Mouse (Mus musculus): Measurements from ENCODE around the gene Il10rb. TPM values are rescaled to one million over a fixed set of nuclear protein-coding genes. Genes with fewer than 3 reads are reported as not detected.

Gene Il10rb
- total and polyA plus RNA-seq, 3 experiments: 32.1 to 37.9 (median 36.1) TPM

DNA sequence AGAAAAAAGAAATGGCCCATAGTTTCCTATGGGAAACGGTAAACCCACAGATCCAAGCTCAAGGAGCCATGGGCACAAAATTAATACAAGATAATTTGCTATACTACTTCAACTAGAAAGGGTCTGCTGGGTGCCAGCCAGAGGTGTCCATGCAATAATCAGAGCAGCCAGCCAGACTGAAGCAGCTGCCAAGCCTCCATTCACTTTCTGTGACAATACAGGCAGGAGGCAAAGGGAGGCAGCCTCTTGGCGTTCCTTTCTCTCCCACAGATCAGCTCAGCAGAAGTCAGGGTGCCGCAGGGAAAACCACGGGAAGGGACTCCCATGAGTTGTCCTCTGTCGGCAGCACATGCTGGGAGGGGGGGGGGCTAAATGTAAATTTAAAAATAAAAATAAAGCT, 53.0 kb downstream of the Il10rb start:
- peaks cover 8% of the 10 kb centered on the region for H3K9me3 ChIP-seq (replicated peaks; ENCODE audit: low read length)
- no peaks in the 10 kb centered on the region for H3K79me2 ChIP-seq (replicated peaks; ENCODE audit: control insufficient read depth, extremely low read depth, insufficient read depth, poor library complexity, severe bottlenecking)
- H3K27ac ChIP-seq (ENCODE audit: insufficient read depth, low read depth): no peak overlapping the region
- H3K4me1 ChIP-seq (ENCODE audit: control insufficient read depth in 1 of 2, insufficient read depth in 2 of 2): peaks cover 13 to 63% of the 10 kb centered on the region in 2 experiments
- no peak overlapping the region for H3K4me2 ChIP-seq (ENCODE audit: insufficient read depth, low read depth, poor library complexity, severe bottlenecking)
- no peaks in the 10 kb centered on the region for H3K27me3 ChIP-seq (replicated peaks)
- H3K9ac ChIP-seq (ENCODE audit: insufficient read depth, low read depth): no peak overlapping the region
- peaks cover 0 to 6% of the 10 kb centered on the region in 2 experiments for H3K36me3 ChIP-seq (replicated peaks in 1 of 2; ENCODE audit: control insufficient read depth in 1 of 2, insufficient read depth in 1 of 2, low read length in 1 of 2)
- dilution Hi-C loops (cut with MboI; ENCODE audit: extremely low pct_ligation_motif_present, extremely low pct_unique_long_range_greater_than_20kb, low sequenced_read_pairs) (no loop called here), in situ Hi-C loops (cut with MboI; ENCODE audit: low pct_ligation_motif_present, low pct_unique_long_range_greater_than_20kb, low sequenced_read_pairs) (no loop called here)
- TF ChIP-seq POLR2A (IDR thresholded peaks at IDR 0.05; ENCODE audit: low read depth, low read length) (no peak), CTCF (conservative IDR thresholded peaks at IDR 0.05 in 1 of 2, IDR thresholded peaks at IDR 0.05 in 1 of 2; ENCODE audit: low read depth in 2 of 2, low read length in 2 of 2) (no peak)
- no peak for DNase-seq (ENCODE audit: extremely low read depth)
- no peak overlapping the region for H3K4me3 ChIP-seq (replicated peaks in 1 of 3; ENCODE audit: low read depth in 2 of 3, low read length in 2 of 3, poor library complexity in 1 of 3)

GRCm38 (mm10) chr16:91459396-91459795, 53.4 kb downstream of the Il10rb start:
- no peak overlapping the region for H3K27ac ChIP-seq (ENCODE audit: insufficient read depth, low read depth)
- DNase-seq (ENCODE audit: extremely low read depth): peak; percentile 74
- H3K9me3 ChIP-seq (replicated peaks; ENCODE audit: low read length): peaks cover 8% of the 10 kb centered on the region
- H3K9ac ChIP-seq (ENCODE audit: insufficient read depth, low read depth): no peak overlapping the region
- H3K79me2 ChIP-seq (replicated peaks; ENCODE audit: control insufficient read depth, extremely low read depth, insufficient read depth, poor library complexity, severe bottlenecking): no peaks in the 10 kb centered on the region
- H3K4me2 ChIP-seq (ENCODE audit: insufficient read depth, low read depth, poor library complexity, severe bottlenecking): no peak overlapping the region
- H3K27me3 ChIP-seq (replicated peaks): no peaks in the 10 kb centered on the region
- no peak overlapping the region for H3K4me3 ChIP-seq (replicated peaks in 1 of 3; ENCODE audit: low read depth in 2 of 3, low read length in 2 of 3, poor library complexity in 1 of 3)
- dilution Hi-C loops (cut with MboI; ENCODE audit: extremely low pct_ligation_motif_present, extremely low pct_unique_long_range_greater_than_20kb, low sequenced_read_pairs): no loop called here
- in situ Hi-C loops (cut with MboI; ENCODE audit: low pct_ligation_motif_present, low pct_unique_long_range_greater_than_20kb, low sequenced_read_pairs): no loop called here
- TF ChIP-seq BHLHE40 (IDR thresholded peaks at IDR 0.05; ENCODE audit: low read depth, low read length) (peak; percentile 73), IRF4 (IDR thresholded peaks at IDR 0.05; ENCODE audit: low read depth, low read length) (peak; percentile 65; the same call in 1 of the 2 replicates), TCF12 (IDR thresholded peaks at IDR 0.05; ENCODE audit: low read depth, low read length) (peak; percentile 71), USF2 (conservative IDR thresholded peaks at IDR 0.05; ENCODE audit: low read depth, low read length) (no peak), MYC (IDR thresholded peaks at IDR 0.05; ENCODE audit: low read depth, low read length) (no peak), EP300 (IDR thresholded peaks at IDR 0.05; ENCODE audit: low read length) (peak; percentile 75), ETS1 (conservative IDR thresholded peaks at IDR 0.05; ENCODE audit: low read depth, low read length) (peak; percentile 55)
- peaks cover 0 to 6% of the 10 kb centered on the region in 2 experiments for H3K36me3 ChIP-seq (replicated peaks in 1 of 2; ENCODE audit: control insufficient read depth in 1 of 2, insufficient read depth in 1 of 2, low read length in 1 of 2)
- peaks cover 13 to 64% of the 10 kb centered on the region in 2 experiments for H3K4me1 ChIP-seq (ENCODE audit: control insufficient read depth in 1 of 2, insufficient read depth in 2 of 2)

DNA sequence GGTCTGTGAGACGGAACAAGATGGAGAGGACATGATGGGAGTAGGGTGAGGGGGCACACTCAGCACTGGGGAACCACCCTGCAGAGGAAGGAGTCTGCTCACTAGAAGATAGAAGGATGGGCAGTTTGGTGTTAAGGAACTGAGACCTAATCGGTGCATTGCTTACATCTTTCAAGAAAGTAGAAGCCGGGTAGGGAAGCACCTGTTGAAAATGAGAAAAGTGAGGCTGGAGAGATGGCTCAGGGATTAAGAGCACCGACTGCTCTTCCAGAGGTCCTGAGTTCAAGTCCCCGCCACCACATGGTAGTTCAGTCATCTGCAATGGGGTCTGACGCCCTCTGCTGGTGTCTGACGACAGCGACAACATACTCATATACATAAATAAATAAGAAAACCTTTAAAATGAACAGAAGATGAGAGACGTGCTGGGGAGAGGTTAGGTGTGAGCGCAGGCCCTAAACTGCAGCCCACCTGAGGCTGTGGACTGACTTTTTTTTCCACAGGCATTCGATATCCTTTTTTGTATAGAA, 53.9 kb downstream of the Il10rb start:
- DNase-seq (ENCODE audit: extremely low read depth): peak; percentile 84
- Histone ChIP-seq H3K27ac (ENCODE audit: insufficient read depth, low read depth) (no peak overlapping the region), H3K9me3 (replicated peaks; ENCODE audit: low read length) (peaks cover 8% of the 10 kb centered on the region), H3K4me2 (ENCODE audit: insufficient read depth, low read depth, poor library complexity, severe bottlenecking) (no peak overlapping the region), H3K36me3 (replicated peaks in 1 of 2; ENCODE audit: control insufficient read depth in 1 of 2, insufficient read depth in 1 of 2, low read length in 1 of 2) (peaks cover 0 to 6% of the 10 kb centered on the region in 2 experiments), H3K9ac (ENCODE audit: insufficient read depth, low read depth) (no peak overlapping the region), H3K4me3 (replicated peaks in 1 of 3; ENCODE audit: low read depth in 2 of 3, low read length in 2 of 3, poor library complexity in 1 of 3) (no peak overlapping the region), H3K79me2 (replicated peaks; ENCODE audit: control insufficient read depth, extremely low read depth, insufficient read depth, poor library complexity, severe bottlenecking) (no peaks in the 10 kb centered on the region), H3K4me1 (ENCODE audit: control insufficient read depth in 1 of 2, insufficient read depth in 2 of 2) (peaks cover 13 to 64% of the 10 kb centered on the region in 2 experiments), H3K27me3 (replicated peaks) (no peaks in the 10 kb centered on the region)
- dilution Hi-C loops (cut with MboI; ENCODE audit: extremely low pct_ligation_motif_present, extremely low pct_unique_long_range_greater_than_20kb, low sequenced_read_pairs) (no loop called here), in situ Hi-C loops (cut with MboI; ENCODE audit: low pct_ligation_motif_present, low pct_unique_long_range_greater_than_20kb, low sequenced_read_pairs) (no loop called here)
- TF ChIP-seq POLR2A (IDR thresholded peaks at IDR 0.05; ENCODE audit: low read depth, low read length) (no peak), USF2 (conservative IDR thresholded peaks at IDR 0.05; ENCODE audit: low read depth, low read length) (no peak), GABPA (IDR thresholded peaks at IDR 0.05; ENCODE audit: insufficient replicate concordance, low read depth, low read length) (no peak), E2F4 (IDR thresholded peaks at IDR 0.05; ENCODE audit: insufficient replicate concordance, low read depth, low read length) (no peak), ZC3H11A (IDR thresholded peaks at IDR 0.05; ENCODE audit: low read depth, low read length) (0 out of 2 replicates have a peak, but pooled peaks have one; percentile 9), USF1 (IDR thresholded peaks at IDR 0.05; ENCODE audit: low read depth, low read length) (no peak), EP300 (IDR thresholded peaks at IDR 0.05; ENCODE audit: low read length) (no peak), MYC (IDR thresholded peaks at IDR 0.05; ENCODE audit: low read depth, low read length) (peak; percentile 85; the same call in 1 of the 2 replicates), NELFE (IDR thresholded peaks at IDR 0.05; ENCODE audit: low read depth, low read length) (no peak), BHLHE40 (IDR thresholded peaks at IDR 0.05; ENCODE audit: low read depth, low read length) (no peak), IRF4 (IDR thresholded peaks at IDR 0.05; ENCODE audit: low read depth, low read length) (peak; percentile 45; the same call in 1 of the 2 replicates), TBP (conservative IDR thresholded peaks at IDR 0.05; ENCODE audit: low read depth, low read length) (peak; percentile 91), MAZ (IDR thresholded peaks at IDR 0.05; ENCODE audit: low read depth, low read length) (no peak), ZMIZ1 (IDR thresholded peaks at IDR 0.05; ENCODE audit: low read depth, low read length) (no peak), CTCF (conservative IDR thresholded peaks at IDR 0.05 in 1 of 2, IDR thresholded peaks at IDR 0.05 in 1 of 2; ENCODE audit: low read depth in 2 of 2, low read length in 2 of 2) (peak; percentile 55 to 77; a peak in 3 of 4 replicates), SIN3A (IDR thresholded peaks at IDR 0.05; ENCODE audit: low read length) (no peak), MAX (IDR thresholded peaks at IDR 0.05; ENCODE audit: low read length) (peak; percentile 66; the same call in 1 of the 2 replicates), ZNF384 (IDR thresholded peaks at IDR 0.05; ENCODE audit: low read depth, low read length) (no peak), NRF1 (IDR thresholded peaks at IDR 0.05; ENCODE audit: low read depth, low read length) (no peak), ELF1 (IDR thresholded peaks at IDR 0.05; ENCODE audit: low read depth, low read length) (no peak; the same call in 1 of the 2 replicates), UBTF (IDR thresholded peaks at IDR 0.05; ENCODE audit: low read depth, low read length) (no peak), HCFC1 (IDR thresholded peaks at IDR 0.05; ENCODE audit: low read depth, low read length) (no peak)

Data from CH12.LX (cell line).